Mouse (Mus musculus): ENCODE data around the gene Mlycd. TPM values are rescaled to one million over a fixed set of nuclear protein-coding genes. Genes with fewer than 3 reads are reported as not detected.
A peak's percentile ranks its signal among the peaks of the same experiment; 100 is the strongest.

Mlycd gene
- polyA plus RNA-seq, 1 experiment from 2014 or later: 14.0 TPM

DNA sequence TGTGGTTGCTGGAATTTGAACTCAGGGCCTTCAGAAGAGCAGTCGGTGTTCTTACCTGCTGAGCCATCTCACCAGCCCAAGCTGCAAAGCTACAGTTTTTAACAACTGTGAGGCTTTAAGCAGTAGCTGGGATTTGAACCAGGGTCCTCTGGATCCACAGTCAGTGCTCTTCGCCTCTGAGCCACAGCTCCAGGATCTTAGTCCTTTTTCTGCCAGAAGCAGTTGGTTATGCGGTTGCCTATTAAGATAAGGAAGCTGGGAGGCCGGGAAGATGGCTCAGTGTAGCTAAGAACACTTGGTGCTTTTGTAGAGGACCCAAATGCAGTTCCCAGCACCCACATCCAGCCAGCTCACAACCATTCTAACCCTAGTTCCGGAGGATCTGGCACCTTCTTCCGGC is 7.7 kb upstream of the Mlycd start:
- Histone ChIP-seq H3K27me3 (ENCODE audit: insufficient read depth, low read length) (no peaks in the 10 kb centered on the region), H3K4me3 (ENCODE audit: low read depth, low read length) (no peak overlapping the region), H3K27ac (ENCODE audit: low read depth) (no peak overlapping the region), H3K36me3 (ENCODE audit: insufficient read depth) (no peaks in the 10 kb centered on the region), H3K4me1 (ENCODE audit: insufficient read depth) (no peaks in the 10 kb centered on the region), H3K4me2 (no peak overlapping the region), H3K9ac (no peak overlapping the region), H3K9me3 (ENCODE audit: low read depth, low read length) (no peaks in the 10 kb centered on the region)
- TF ChIP-seq CTCF (IDR thresholded peaks at IDR 0.05; ENCODE audit: low read depth): no peak
- no peak for DNase-seq
- no peak for ATAC-seq (ENCODE audit: insufficient read depth)
- 71% methylated on average over 6 of the region's 6 CpGs for WGBS

GRCm38 (mm10) chr8:119394097-119394496 is 581 bp upstream of the Mlycd start:
- Histone ChIP-seq H3K36me3 (ENCODE audit: insufficient read depth) (no peaks in the 10 kb centered on the region), H3K27me3 (ENCODE audit: insufficient read depth, low read length) (no peaks in the 10 kb centered on the region), H3K4me2 (peak overlapping the region; percentile 99), H3K9me3 (ENCODE audit: low read depth, low read length) (no peaks in the 10 kb centered on the region), H3K4me3 (ENCODE audit: low read depth, low read length) (peak overlapping the region; percentile 79), H3K27ac (ENCODE audit: low read depth) (no peak overlapping the region), H3K4me1 (ENCODE audit: insufficient read depth) (peaks cover 3% of the 10 kb centered on the region; the same call in 1 of the 2 replicates), H3K9ac (peak overlapping the region; percentile 82; the same call in 1 of the 2 replicates)
- 72% methylated on average over 9 of the region's 9 CpGs for WGBS
- no peak for TF ChIP-seq CTCF (IDR thresholded peaks at IDR 0.05; ENCODE audit: low read depth)
- no peak for DNase-seq
- ATAC-seq (ENCODE audit: insufficient read depth): peak; percentile 12; the same call in 1 of the 2 replicates

GRCm38 (mm10) chr8:119395072-119395950 is 633 bp downstream of the Mlycd start:
- Histone ChIP-seq H3K27me3 (ENCODE audit: insufficient read depth, low read length) (no peaks in the 10 kb centered on the region), H3K4me1 (ENCODE audit: insufficient read depth) (peaks cover 3% of the 10 kb centered on the region; the same call in 1 of the 2 replicates), H3K4me3 (ENCODE audit: low read depth, low read length) (peak overlapping the region; percentile 79), H3K4me2 (peak overlapping the region; percentile 99), H3K9me3 (ENCODE audit: low read depth, low read length) (no peaks in the 10 kb centered on the region), H3K27ac (ENCODE audit: low read depth) (peak overlapping the region; percentile 50; the same call in 1 of the 2 replicates), H3K9ac (peak overlapping the region; percentile 82), H3K36me3 (ENCODE audit: insufficient read depth) (no peaks in the 10 kb centered on the region)
- ATAC-seq (ENCODE audit: insufficient read depth) (peak; percentile 61), DNase-seq (peak; percentile 55)
- TF ChIP-seq CTCF (IDR thresholded peaks at IDR 0.05; ENCODE audit: low read depth): no peak
- WGBS: 4% methylated on average over 81 of the region's 83 CpGs

GRCm38 (mm10) chr8:119398558-119398957 is 3.9 kb downstream of the Mlycd start:
- Histone ChIP-seq H3K4me1 (ENCODE audit: insufficient read depth) (peaks cover 3% of the 10 kb centered on the region; the same call in 1 of the 2 replicates), H3K27ac (ENCODE audit: low read depth) (no peak overlapping the region), H3K4me3 (ENCODE audit: low read depth, low read length) (no peak overlapping the region), H3K9ac (no peak overlapping the region), H3K9me3 (ENCODE audit: low read depth, low read length) (no peaks in the 10 kb centered on the region), H3K36me3 (ENCODE audit: insufficient read depth) (no peaks in the 10 kb centered on the region), H3K4me2 (no peak overlapping the region), H3K27me3 (ENCODE audit: insufficient read depth, low read length) (no peaks in the 10 kb centered on the region)
- ATAC-seq (ENCODE audit: insufficient read depth): no peak
- no peak for DNase-seq
- WGBS: 83% methylated on average over 9 of the region's 9 CpGs
- no peak for TF ChIP-seq CTCF (IDR thresholded peaks at IDR 0.05; ENCODE audit: low read depth)

- no peak for ATAC-seq (ENCODE audit: insufficient read depth)
- TF ChIP-seq CTCF (IDR thresholded peaks at IDR 0.05; ENCODE audit: low read depth): no peak
- 65% methylated on average over 6 of the region's 6 CpGs for WGBS
- Histone ChIP-seq H3K27ac (ENCODE audit: low read depth) (no peak overlapping the region), H3K36me3 (ENCODE audit: insufficient read depth) (no peaks in the 10 kb centered on the region), H3K9ac (no peak overlapping the region), H3K4me1 (ENCODE audit: insufficient read depth) (peaks cover 2% of the 10 kb centered on the region; the same call in 1 of the 2 replicates), H3K4me2 (no peak overlapping the region), H3K9me3 (ENCODE audit: low read depth, low read length) (no peaks in the 10 kb centered on the region), H3K27me3 (ENCODE audit: insufficient read depth, low read length) (no peaks in the 10 kb centered on the region), H3K4me3 (ENCODE audit: low read depth, low read length) (no peak overlapping the region)
- no peak for DNase-seq
Observed at GRCm38 (mm10) chr8:119399255-119399654, 4.6 kb downstream of the Mlycd start.

DNA sequence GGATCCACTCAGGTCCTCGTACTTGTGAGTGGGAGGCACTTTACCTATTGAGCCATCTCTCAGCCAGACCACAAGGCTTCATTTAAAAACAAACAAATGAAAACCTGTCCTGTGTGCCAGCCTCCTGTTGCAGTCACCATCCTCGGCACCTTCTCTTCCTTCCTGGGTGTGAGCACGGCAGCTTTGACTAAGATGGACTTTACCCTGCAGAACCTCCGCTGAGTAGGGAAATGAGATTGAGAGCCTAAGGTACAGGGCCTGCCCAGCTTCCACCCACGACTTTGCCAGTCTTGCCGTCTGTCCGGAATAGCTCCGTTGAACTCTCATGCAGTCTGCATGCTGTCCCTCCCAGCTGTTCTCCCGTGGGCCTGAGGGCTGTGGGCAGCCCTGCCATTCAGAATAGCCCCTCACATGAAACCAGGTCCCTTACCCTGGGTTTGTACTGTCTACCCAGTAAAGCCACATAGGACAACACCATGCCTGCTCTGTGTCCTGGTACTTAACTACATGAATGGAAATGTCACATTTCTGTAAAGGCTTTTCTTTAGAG is 5.5 kb downstream of the Mlycd start:
- H3K9ac ChIP-seq: no peak overlapping the region
- no peaks in the 10 kb centered on the region for H3K36me3 ChIP-seq (ENCODE audit: insufficient read depth)
- H3K4me1 ChIP-seq (ENCODE audit: insufficient read depth): no peaks in the 10 kb centered on the region; the same call in 1 of the 2 replicates
- ATAC-seq (ENCODE audit: insufficient read depth): no peak
- WGBS: 77% methylated on average over 9 of the region's 9 CpGs
- TF ChIP-seq CTCF (IDR thresholded peaks at IDR 0.05; ENCODE audit: low read depth): no peak
- no peak overlapping the region for H3K27ac ChIP-seq (ENCODE audit: low read depth)
- DNase-seq: no peak
- no peak overlapping the region for H3K4me2 ChIP-seq
- H3K27me3 ChIP-seq (ENCODE audit: insufficient read depth, low read length): no peaks in the 10 kb centered on the region
- H3K9me3 ChIP-seq (ENCODE audit: low read depth, low read length): no peaks in the 10 kb centered on the region
- no peak overlapping the region for H3K4me3 ChIP-seq (ENCODE audit: low read depth, low read length)

DNA sequence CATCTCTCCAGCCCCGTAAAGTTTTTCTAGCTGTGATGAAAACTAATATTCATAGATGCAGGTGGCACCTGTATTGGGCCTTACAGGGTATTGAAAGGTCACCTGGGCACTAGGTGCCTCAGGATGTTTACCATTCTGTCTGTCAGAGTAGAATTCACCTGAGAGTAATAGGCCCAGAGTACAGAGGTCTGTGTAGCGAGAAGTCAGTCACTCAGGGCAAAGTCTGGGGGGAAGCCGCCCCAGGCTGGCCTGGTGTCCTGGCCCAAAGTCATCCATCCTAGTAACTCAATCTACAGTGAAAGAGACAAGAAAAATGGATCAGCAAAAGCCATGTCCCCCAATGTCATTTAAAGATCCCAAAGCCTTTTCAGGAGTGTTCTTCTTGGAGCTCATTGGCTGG is 6.2 kb downstream of the Mlycd start:
- ATAC-seq (ENCODE audit: insufficient read depth) (no peak), DNase-seq (no peak)
- no peak for TF ChIP-seq CTCF (IDR thresholded peaks at IDR 0.05; ENCODE audit: low read depth)
- no peak overlapping the region for H3K4me3 ChIP-seq (ENCODE audit: low read depth, low read length)
- no peaks in the 10 kb centered on the region for H3K4me1 ChIP-seq (ENCODE audit: insufficient read depth)
- no peak overlapping the region for H3K27ac ChIP-seq (ENCODE audit: low read depth)
- H3K36me3 ChIP-seq (ENCODE audit: insufficient read depth): no peaks in the 10 kb centered on the region
- 72% methylated on average over 3 of the region's 3 CpGs for WGBS
- no peak overlapping the region for H3K4me2 ChIP-seq
- H3K27me3 ChIP-seq (ENCODE audit: insufficient read depth, low read length): no peaks in the 10 kb centered on the region
- H3K9ac ChIP-seq: no peak overlapping the region
- H3K9me3 ChIP-seq (ENCODE audit: low read depth, low read length): no peaks in the 10 kb centered on the region
